Mouse (Mus musculus) cerebellum, postnatal 14 days (tissue): ENCODE measurements around the gene Galk1.
"Not testable (repeated sequence)": the region's sequence is repeated elsewhere in the genome, so short reads cannot be mapped to it uniquely, and the experiment has no call there.

Source experiments
- DNase-seq, 2 experiments: peaks; one replicate each; pipeline ENCODE4 v3.0.0; 2021; ENCODE audit warnings: mixed read lengths in 2 of 2

The Galk1 gene

DNA sequence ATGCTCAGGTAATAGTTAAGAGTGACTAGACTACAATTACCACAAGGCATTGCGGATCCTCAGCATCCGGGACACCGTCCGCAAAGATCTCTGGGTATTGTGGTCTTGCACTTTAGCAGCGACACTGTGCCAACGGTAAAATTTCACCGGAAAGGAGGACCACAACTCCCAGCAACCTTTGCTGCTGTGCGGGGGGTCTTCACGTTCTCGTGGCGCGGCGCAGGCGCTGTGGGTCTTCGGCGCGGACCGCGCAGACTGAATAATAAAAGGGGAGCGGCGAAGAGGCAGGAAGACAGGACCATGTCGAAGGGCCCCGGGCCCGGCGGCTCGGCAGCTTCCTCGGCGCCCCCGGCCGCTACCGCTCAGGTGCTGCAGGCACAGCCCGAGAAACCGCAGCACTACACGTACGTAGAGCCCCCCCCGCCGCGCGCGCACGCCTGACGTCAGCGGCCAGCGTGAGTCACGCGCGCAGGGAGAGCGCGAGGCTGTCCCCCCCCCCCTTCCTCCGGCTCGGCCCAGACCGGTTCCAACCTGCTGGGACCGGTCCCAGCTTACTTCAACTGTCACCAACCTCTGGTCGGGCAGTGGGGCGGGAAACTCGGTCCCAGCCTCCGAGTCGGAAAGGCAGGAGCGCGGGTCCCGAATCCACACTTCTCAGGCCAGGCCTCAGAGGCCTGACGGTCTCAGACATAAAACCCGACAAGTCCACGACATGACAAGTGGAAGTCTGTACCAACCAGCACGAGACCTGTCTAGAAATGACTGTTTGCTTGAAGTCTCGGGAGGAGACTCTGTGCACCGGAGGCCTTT is 17.8 kb upstream of the Galk1 start, which contains the start of gene Unk:
Gene Unk, plus strand, starts transcription at position 235 of the 810 bp plus-strand sequence.
- peak; percentile 99 for DNase-seq

DNA sequence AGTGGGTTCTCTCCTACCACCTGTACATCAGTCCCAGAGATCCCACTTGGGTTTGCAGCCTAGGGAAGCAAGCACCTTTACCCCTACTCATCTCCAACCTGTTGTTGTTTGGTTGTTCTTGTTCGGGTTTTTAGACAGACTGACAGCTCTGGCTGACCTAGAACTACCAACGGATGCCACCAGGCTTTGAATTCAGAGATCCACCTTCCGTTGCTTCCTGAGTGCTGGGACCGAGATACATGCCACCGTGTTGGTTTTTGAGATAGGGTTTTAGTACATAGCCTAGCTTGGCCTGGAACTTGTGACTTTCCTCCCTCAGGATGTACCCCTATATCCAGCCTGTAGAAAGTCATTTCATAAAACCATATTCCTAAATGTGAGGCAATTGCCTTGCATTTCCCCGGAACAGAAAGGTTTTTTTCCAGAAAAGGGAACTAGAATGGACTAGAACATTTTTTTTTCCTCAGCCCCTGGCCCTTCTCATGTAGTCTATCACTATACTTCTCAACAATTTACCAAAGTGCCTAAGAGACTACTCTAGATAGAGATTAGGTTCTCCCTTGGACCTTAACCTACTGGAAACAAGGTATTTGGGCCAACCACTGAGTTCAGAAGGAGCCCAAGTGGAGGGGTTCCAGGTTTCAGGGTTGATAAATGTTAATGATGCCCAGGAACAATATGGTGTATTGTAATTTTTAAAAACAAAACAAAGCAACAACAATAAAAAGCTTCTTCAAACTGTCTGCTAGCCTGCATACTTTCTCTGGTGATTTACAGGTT is 16.8 kb upstream of the Galk1 start:
- DNase-seq, result no peak

DNA sequence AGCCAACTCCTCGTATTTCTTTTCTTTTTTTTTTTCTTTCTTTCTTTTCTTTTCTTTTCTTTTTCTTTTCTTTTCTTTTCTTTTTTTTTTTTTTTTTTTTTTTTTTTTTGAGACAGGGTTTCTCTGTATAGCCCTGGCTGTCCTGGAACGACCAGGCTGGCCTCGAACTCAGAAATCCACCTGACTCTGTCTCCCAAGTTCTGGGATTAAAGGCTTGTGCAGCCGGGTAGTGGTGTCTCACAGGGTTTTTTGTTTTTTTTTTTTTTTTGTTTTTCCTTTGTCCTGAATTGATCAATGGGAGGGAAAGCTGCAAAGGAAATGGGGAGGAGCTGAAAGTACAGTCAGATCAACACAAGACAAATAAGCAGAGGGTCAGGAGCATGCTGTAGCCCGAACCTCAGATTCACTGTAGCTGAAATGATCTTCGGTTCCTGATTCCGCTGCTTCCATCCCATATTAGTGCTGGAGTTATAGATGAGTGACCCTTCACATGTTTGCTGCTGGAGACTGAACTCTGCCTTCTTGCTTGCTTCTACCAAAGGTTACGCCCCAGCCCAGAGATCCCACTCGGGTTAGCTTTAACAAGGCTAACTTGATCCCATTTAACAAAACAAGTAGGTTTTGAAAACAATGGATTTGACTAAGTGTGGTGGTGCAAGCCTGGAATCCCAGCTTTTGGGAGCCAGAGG is 15.8 kb upstream of the Galk1 start:
- DNase-seq, result no peak

DNA sequence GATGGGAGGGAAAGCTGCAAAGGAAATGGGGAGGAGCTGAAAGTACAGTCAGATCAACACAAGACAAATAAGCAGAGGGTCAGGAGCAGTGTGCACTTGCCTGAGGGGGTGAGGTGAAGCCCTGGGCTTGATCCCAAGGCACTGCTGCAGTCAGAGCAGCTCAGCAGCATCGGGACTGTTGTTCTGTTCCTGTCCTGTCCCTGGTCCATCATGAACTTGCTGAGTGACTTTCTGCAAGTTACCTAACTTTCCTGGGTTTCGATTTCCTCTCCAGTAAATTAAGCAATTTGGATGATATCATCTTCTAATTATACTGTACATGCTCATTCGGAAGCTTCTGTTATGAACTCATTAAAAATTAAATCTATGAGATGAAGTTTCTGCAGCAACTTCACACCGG is 15.2 kb upstream of the Galk1 start, which contains the start of gene H3f3b:
Gene H3f3b, minus strand, starts transcription at position 207 of the 400 bp plus-strand sequence.
- DNase-seq, result no peak

- peak; percentile 55 to 77 for DNase-seq
Observed at GRCm38 (mm10) chr11:116025056-116025845, 12.7 kb upstream of the Galk1 start.

- DNase-seq, result peak; percentile 95 to 97
Observed at GRCm38 (mm10) chr11:116024356-116024808, 11.9 kb upstream of the Galk1 start.

DNA sequence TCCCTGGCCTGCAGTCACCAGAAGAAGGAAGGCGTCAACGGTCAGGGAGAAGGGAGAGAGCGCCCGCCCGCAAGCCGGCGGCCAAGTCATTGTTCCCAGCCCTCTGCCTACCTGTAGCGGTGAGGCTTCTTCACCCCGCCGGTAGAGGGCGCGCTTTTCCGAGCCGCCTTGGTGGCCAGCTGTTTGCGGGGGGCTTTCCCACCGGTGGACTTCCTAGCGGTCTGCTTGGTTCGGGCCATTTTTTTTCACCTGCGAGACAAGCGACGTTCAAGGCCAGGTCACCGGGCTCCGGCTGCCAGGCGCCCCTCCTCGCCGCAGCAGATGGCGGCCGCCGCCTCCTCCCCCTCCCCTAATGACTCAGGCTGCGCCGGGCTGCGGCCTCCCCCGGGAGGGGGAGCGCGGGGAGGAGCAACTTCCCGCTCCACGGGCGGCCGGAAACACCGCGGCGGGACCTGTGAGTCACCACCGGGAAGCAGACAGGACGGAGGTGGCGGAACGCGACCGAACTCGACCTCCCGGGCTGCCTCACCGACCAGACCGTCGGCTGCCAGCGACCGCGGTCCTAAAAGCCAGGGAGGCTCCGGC is 11.3 kb upstream of the Galk1 start:
- peak; percentile 88 to 90 for DNase-seq

GRCm38 (mm10) chr11:116023074-116023770 is 10.7 kb upstream of the Galk1 start:
- peak; percentile 50 to 53 for DNase-seq

- peak in 1 of 2 experiments; percentile 33 for DNase-seq
Observed at GRCm38 (mm10) chr11:116022256-116022780, 9.8 kb upstream of the Galk1 start.

GRCm38 (mm10) chr11:116021328-116022220 is 9.1 kb upstream of the Galk1 start:
- peak in 1 of 2 experiments; percentile 27 for DNase-seq

DNA sequence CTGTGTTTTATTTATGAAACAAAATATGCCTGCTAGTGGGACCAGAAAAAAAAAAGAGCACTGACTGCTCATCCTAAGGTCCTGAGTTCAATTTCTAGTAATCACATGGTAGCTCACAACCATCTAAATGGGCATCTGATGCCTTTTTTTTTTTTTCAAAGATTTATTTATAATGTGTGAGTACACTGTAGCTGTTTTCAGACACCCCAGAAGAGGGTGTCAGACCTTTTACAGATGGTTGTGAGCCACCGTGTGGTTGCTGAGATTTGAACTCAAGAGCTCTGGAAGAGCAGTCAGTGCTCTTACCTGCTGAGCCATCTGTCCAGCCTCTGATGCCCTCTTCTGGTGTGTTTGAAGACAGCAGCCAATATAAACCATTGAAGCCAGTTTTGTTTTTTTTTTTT is 8.0 kb upstream of the Galk1 start:
- peak; percentile 46 to 51 for DNase-seq

DNA sequence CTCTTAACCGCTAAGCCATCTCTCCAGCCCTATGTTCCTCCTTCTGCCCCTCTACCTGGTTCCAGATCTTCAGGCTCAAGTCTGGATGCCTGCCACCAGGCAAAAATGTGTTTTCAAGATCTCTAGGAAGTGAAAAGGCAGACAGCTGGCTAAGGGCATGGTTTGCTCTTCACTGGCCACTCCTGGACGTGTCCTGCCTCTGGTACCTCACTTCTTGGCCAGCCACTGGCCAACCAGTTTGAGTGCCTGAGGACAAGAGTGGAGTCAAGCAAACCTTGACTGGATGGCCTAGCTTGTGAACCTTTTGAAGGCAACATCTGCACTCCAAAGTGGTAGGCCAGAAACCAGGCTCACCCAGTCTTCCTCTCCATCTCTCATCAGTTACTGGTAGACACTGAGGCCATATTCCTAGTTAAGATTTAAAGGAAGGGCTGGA is 7.5 kb upstream of the Galk1 start:
- DNase-seq, result peak; percentile 37 to 73

DNA sequence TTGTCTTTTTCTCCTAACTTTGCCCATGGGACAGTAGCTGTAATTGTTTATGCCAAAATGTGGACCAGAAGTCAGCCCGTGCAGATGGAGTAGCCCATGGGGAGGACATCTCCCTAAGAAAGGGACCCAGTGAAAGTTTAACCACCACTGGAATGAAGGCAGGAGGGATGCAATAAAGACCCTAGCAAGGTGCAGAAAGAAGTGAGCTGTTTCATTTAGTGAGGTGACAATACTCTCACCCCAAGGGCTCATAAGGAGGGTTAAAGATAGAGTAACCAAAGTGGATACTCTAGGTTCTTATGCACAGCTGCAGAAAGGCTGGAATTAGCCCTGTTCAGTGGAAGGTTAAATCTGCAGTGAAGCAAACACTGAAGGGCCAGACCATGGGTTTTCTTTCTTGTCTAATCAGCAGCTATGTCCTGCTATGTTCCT is 6.9 kb upstream of the Galk1 start:
- no peak for DNase-seq

DNA sequence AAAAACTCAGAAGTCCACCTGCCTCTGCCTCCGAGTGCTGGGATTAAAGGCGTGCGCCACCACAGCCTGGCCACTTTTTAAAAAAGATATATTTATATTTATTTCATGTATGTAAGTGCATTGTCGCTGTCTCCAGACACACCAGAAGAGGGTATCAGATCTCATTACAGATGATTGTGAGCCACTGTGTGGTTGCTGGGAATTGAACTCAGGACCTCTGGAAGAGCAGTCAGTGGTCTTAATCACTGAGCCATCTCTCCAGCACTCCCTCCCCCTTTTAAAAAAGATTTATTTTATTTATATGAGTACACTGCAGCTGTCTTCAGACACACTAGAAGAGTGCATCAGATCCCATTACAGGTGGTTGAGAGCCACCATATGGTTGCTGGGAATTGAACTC is 6.3 kb upstream of the Galk1 start:
- DNase-seq, result not testable (repeated sequence)

DNA sequence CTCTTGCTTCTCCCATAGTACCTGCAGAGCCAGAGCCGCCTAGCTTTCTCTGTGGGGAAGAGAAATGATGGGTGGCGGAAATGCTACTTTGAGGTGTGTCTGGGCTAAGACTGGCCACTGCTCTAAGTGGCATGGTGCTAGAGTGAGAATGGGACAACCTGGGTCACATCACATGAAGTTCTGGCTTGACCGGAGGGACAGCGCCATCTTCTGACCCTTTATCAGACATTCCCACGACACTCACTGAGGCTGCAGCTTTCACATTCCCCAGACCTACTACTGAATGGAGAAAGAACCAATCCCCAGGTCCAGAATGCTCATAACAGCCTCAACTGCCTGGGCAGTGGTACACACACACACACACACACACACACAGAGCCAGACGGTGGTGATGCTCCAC is 5.6 kb upstream of the Galk1 start:
- DNase-seq, result peak; percentile 77 to 81

DNA sequence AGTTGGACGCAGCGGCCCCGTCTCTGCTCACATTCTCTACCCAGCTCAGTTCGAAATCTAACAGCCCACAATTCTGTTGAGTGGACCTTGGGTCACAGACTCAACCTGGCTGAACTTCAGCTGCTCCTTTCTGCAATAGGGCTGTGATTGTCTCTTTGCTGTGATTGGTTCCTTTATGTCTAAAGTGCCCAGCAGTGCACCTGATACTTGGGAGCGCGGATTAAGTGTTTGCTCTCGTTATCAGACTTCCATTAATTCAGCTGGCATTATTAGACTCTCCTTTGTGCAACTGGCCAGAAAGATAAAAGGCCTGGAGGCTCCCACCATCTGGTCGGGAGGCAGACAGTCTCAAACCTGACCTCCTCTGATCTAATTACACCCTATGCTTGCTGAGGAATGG is 2.3 kb upstream of the Galk1 start:
- peak in 1 of 2 experiments; percentile 31 for DNase-seq

DNA sequence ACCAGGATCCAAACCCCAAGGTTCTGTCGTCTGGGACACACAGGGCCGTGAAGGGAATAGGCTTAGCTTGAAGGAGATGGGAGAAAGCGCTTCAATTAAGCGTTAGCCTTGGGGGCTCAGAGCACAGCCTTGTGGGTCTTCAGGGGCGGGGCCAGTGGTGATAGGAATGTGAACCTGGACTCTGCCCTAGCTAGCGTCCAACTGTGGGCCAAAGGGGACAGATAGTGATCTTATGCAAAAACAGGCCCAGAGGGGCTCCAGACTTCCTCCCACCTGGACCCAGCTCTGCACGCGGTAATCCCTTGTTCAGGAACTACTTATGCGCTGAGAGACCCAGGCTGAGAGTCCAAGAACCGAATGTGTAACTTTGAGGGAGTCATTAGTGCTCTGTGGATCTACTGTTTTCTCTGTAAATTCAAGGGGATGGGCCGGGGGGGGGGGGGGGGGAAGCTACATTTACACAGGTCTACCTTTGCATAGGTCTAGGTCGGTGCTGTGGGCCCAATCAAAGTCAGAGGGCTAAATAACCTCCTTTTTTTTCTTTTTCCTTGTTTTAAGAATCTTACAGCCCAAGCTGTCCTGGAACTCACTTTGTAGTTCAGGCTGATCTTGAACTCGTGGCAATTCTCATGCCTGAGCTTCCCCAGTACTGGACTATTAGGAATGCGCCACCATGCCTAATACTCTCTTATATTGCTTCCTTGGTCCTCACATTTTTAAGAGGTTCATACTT is 824 bp downstream of the Galk1 start:
- DNase-seq, result peak in 1 of 2 experiments; percentile 20

GRCm38 (mm10) chr11:116010948-116011347 is 1.6 kb downstream of the Galk1 start:
- DNase-seq, result peak in 1 of 2 experiments; percentile 42

DNA sequence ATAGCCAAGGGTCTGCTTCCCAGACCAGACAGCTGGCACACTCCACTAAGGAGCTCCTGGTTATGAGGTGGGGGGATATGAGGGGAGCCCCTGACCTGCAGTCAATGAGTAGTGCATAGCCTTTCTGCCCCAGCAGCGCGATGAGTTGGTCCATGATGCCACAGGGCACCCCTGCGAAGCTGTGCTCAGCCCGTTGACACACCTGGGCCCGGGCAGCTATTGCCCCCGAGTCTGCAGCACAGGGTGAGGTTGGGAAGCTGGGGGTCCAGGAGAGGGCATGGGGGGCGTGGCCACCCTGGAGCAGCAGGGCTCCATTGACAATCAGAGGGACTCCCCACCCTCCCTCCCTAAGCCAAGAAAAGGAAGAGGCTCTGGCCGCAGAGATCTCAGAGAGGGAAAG is 2.4 kb downstream of the Galk1 start:
- no peak for DNase-seq
